Comparison of ENCODE assay signal across 8 mouse cellular contexts in the genomic region with DNA sequence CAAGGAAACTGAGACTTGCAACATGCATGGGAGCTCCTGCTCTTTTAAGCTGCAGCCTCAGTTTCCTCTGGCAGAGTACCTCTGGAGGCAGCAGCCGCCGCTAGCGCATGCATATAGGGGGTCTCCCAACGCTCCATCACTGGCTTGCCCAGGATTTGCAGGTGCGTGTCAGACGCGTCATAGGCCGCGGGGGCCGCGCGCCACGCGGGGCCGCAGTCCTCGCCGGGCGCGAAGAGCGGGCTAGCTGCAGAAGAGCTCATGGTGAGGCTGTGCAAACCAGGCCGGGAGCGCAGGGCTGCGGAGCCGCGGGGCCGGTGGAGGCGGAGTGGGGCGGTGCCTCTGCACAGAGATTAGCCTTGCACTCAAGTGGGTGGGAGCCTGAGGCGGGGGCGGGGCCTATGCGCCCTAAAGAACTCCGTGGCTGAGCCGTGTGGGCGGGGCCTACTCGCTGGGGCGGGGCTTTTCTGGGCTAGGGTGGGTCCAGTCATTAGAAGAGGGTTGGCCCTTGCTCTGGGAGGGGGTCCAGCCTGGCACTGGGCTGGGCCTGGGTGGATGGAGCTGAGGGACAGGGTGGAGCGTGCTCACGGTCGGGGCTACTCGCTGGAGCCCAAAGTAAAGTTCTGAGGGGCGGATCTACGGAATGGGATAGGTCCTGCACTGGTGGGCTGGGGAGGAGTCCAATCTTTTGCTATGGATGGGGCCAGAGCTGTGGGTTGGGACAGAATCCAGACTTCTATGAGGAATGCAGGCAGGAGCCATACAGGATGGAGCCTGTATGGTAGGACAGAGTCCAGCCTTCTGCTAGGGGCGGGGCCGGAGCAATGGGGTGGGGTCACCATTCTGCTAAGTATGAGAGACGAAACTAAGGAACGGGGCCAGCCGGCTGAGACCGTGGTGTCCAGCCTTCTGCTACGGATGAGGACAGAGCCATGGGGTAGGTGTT. TPM values are rescaled to one million over a fixed set of nuclear protein-coding genes. Genes with fewer than 3 reads are reported as not detected.
DNase-seq lines count a peak whose midpoint lies in the region; ATAC-seq and TF ChIP-seq lines count a peak whose summit lies in the region.

TSS of gene Gamt (minus strand) at position 371 of the 943 bp plus-strand sequence.
TSS of gene Dazap1 (plus strand) at position 845 of the 943 bp plus-strand sequence.

- DNase-seq in gastrocnemius, adult 8-10 months (ENCODE audit: low spot score in 2 of 2) = peak; percentile 97
- peak; percentile 69 for DNase-seq in hindlimb bud, embryonic 11.5 days (ENCODE audit: extremely low spot score, low read depth, low spot score)
- peak; percentile 79 to 90 for DNase-seq in left cerebral cortex, adult 8-10 months (ENCODE audit: low spot score in 2 of 2)
- peak; percentile 95 to 96 for DNase-seq in right cerebral cortex, postnatal 10 days (ENCODE audit: low spot score in 2 of 2)
- DNase-seq in urinary bladder, postnatal 25 days (ENCODE audit: low spot score) = peak; percentile 98

- ATAC-seq in activated CD4-positive, CD25-positive, alpha-beta regulatory T cell, adult 4 months = peak; percentile 56

- H3K27ac ChIP-seq in cortical plate, adult 2 months (ENCODE audit: insufficient read depth, low read length) = peak within 1 kb of the TSS; percentile 85

- no peaks in the 10 kb centered on the region for H3K9me3 ChIP-seq in megakaryocyte, embryonic 14.5 days

- TF ChIP-seq POLR2A in cortical plate, adult 2 months (IDR thresholded peaks at IDR 0.05; ENCODE audit: extremely low read depth, insufficient read depth, low read length) = peak; percentile 55; the same call in 1 of the 2 replicates

- peaks cover 40% of the 10 kb centered on the region for H3K36me3 ChIP-seq in megakaryocyte, embryonic 14.5 days (replicated peaks; ENCODE audit: low read length)

- no peaks in the 10 kb centered on the region for H3K27me3 ChIP-seq in megakaryocyte, embryonic 14.5 days (replicated peaks)

- TF ChIP-seq CTCF in cortical plate, adult 2 months (IDR thresholded peaks at IDR 0.05; ENCODE audit: extremely low read depth, insufficient read depth, low read length) = no peak

- H3K4me1 ChIP-seq in cortical plate, adult 2 months (ENCODE audit: control insufficient read depth, insufficient read depth, low read length) = no peaks in the 10 kb centered on the region; the same call in 1 of the 2 replicates
- peaks cover 72% of the 10 kb centered on the region for H3K4me1 ChIP-seq in megakaryocyte, embryonic 14.5 days

- H3K4me3 ChIP-seq in cortical plate, adult 2 months (ENCODE audit: insufficient read depth, low read length) = peak within 1 kb of the TSS; percentile 48
- H3K4me3 ChIP-seq in megakaryocyte, embryonic 14.5 days (replicated peaks) = peak within 1 kb of the TSS; percentile 94

RNA-seq across cellular contexts. Expression of gene Gamt, which starts in this region (rescaled TPM):
- under 1 TPM in 1 of 2 experiments, not detected in 1; 0.34 TPM for polyA plus RNA-seq in activated CD4-positive, CD25-positive, alpha-beta regulatory T cell, adult 4 months (2017; shearing (Covaris generic))
- polyA plus RNA-seq in cortical plate, adult 2 months (2012; rRNA removed) = 43.9 and 59.6 TPM in 2 replicates
- 10 to 100 TPM; 19.5 to 33.6 (median 33.4) TPM for total RNA-seq in gastrocnemius, adult 8-10 months (2022)
- total RNA-seq in left cerebral cortex, adult 8-10 months (2022) = 10 to 100 TPM; 28.8 to 33.6 (median 31.1) TPM
- 3.2 and 11.3 TPM in 2 replicates for polyA plus RNA-seq in megakaryocyte, embryonic 14.5 days (2012; ENCODE audit: insufficient read depth, low replicate concordance)

RNA-seq across cellular contexts. Expression of gene Dazap1, which starts in this region (rescaled TPM):
- polyA plus RNA-seq in activated CD4-positive, CD25-positive, alpha-beta regulatory T cell, adult 4 months (2017; shearing (Covaris generic)) = 10 to 100 TPM; 15.4 to 19.6 TPM
- polyA plus RNA-seq in cortical plate, adult 2 months (2012; rRNA removed) = 65.4 and 70.8 TPM in 2 replicates
- 10 to 100 TPM; 31.8 to 38.5 (median 34.6) TPM for total RNA-seq in gastrocnemius, adult 8-10 months (2022)
- 10 to 100 TPM; 76.4 to 90.1 (median 83.5) TPM for total RNA-seq in left cerebral cortex, adult 8-10 months (2022)
- polyA plus RNA-seq in megakaryocyte, embryonic 14.5 days (2012; ENCODE audit: insufficient read depth, low replicate concordance) = 384 and 552 TPM in 2 replicates

Comparison
In these comparisons a context has a peak if more than half of its experiments do, and no peak if none do; other contexts are left out.
1. Peak in every context shown above with its lines: DNase-seq, ATAC-seq, H3K4me3 ChIP-seq and H3K27ac ChIP-seq.